Mouse (Mus musculus): ENCODE data around the gene Gapdhs. TPM values are rescaled to one million over a fixed set of nuclear protein-coding genes. Genes with fewer than 3 reads are reported as not detected.
"Not testable (repeated sequence)": the region's sequence is repeated elsewhere in the genome, so short reads cannot be mapped to it uniquely, and the experiment has no call there.

Gene Gapdhs
- polyA plus RNA-seq, 2 experiments from 2014 or later, result not detected

- no peak for ATAC-seq
Observed at GRCm38 (mm10) chr7:30744022-30744598, 629 bp upstream of the Gapdhs start.

- ATAC-seq, result not testable (repeated sequence)
Observed at GRCm38 (mm10) chr7:30742570-30742969, 911 bp downstream of the Gapdhs start.

GRCm38 (mm10) chr7:30736211-30736610 is 7.3 kb downstream of the Gapdhs start:
- no peak for ATAC-seq

GRCm38 (mm10) chr7:30730064-30730722 is 13.3 kb downstream of the Gapdhs start:
- not testable (repeated sequence) for ATAC-seq

GRCm38 (mm10) chr7:30729396-30730063 is 14.0 kb downstream of the Gapdhs start, which contains the start of gene Tmem147:
TSS of gene Tmem147 (minus strand) at chr7:30729540.
- peak; percentile 97 for ATAC-seq

GRCm38 (mm10) chr7:30728739-30729395 is 14.6 kb downstream of the Gapdhs start:
- ATAC-seq, result peak; percentile 4

GRCm38 (mm10) chr7:30728214-30728613 is 15.3 kb downstream of the Gapdhs start:
- ATAC-seq, result no peak

GRCm38 (mm10) chr7:30723274-30723953 is 20.1 kb downstream of the Gapdhs start:
- ATAC-seq, result no peak

- no peak for ATAC-seq
Observed at GRCm38 (mm10) chr7:30721286-30721685, 22.2 kb downstream of the Gapdhs start.

- ATAC-seq, result no peak
Observed at GRCm38 (mm10) chr7:30719669-30720068, 23.8 kb downstream of the Gapdhs start.

- ATAC-seq, result no peak
Observed at GRCm38 (mm10) chr7:30717716-30718046, 25.8 kb downstream of the Gapdhs start.

- ATAC-seq, result peak; percentile 68
Observed at GRCm38 (mm10) chr7:30717006-30717715, 26.3 kb downstream of the Gapdhs start.

- no peak for ATAC-seq
Observed at GRCm38 (mm10) chr7:30711942-30712341, 31.5 kb downstream of the Gapdhs start, which contains the start of gene Atp4a. TSS of gene Atp4a (plus strand) at chr7:30712209.

GRCm38 (mm10) chr7:30707441-30707840 is 36.0 kb downstream of the Gapdhs start:
- no peak for ATAC-seq

GRCm38 (mm10) chr7:30706214-30706882 is 37.1 kb downstream of the Gapdhs start:
- no peak for ATAC-seq

- no peak for ATAC-seq
Observed at GRCm38 (mm10) chr7:30698589-30698988, 44.9 kb downstream of the Gapdhs start, which contains the start of gene 2200002J24Rik. TSS of gene 2200002J24Rik (plus strand) at chr7:30698926.

- ATAC-seq, result no peak
Observed at GRCm38 (mm10) chr7:30698101-30698500, 45.4 kb downstream of the Gapdhs start.

GRCm38 (mm10) chr7:30688325-30688724 is 55.2 kb downstream of the Gapdhs start:
- ATAC-seq, result no peak

- ATAC-seq, result no peak
Observed at GRCm38 (mm10) chr7:30683425-30683824, 60.1 kb downstream of the Gapdhs start.

- ATAC-seq, result no peak
Observed at GRCm38 (mm10) chr7:30681897-30682296, 61.6 kb downstream of the Gapdhs start.
